Mouse (Mus musculus) ovary, adult 18-20 months (tissue): Measurements from ENCODE around the gene Paqr9.

Experiments used
- DNase-seq: peaks from one replicate; pipeline ENCODE4 v3.0.0; 2022; ENCODE audit warnings: low spot score, mixed read lengths

Gene Paqr9

DNA sequence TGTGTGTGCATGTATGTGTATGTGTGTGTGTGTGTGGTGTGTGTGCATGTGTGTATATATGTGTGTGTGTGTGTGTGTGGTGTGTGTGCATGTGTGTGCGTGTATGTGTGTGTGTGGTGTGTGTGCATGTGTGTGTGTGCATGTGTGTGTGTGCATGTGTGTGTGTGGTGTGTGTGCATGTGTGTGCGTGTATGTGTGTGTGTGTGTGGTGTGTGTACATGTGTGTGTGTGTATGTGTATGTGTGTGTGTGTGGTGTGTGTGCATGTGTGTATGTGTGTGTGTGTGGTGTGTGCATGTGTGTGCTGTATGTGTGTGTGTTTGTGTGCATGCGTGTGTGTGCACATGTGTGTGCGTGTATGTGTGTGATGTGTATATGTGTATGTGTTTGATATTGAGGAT, 14.9 kb upstream of the Paqr9 start:
- DNase-seq: no peak

DNA sequence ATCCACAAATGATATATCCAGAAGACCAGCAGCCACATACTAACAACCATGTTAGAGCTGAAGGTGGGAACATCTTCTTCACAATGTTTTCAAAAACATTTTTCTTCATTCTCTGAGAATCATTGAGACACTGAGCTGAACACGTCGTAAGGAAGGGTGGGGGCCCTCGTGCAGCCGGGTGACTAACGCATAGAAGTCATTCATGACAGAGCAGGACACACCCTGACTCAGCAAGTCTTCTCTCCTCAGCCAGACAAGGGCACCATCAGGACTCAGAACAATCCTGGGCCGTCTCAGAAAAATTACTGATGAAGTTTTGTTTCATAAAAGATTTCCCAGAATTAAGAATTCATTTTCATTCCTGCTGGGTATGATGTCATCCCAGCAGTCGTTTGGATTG, 12.8 kb upstream of the Paqr9 start:
- no peak for DNase-seq

- DNase-seq: no peak
Observed at GRCm38 (mm10) chr9:95549626-95550411, 9.6 kb upstream of the Paqr9 start.

GRCm38 (mm10) chr9:95550856-95551774, 8.3 kb upstream of the Paqr9 start:
- peak; percentile 84 for DNase-seq

- DNase-seq: no peak
Observed at GRCm38 (mm10) chr9:95552175-95552705, 7.2 kb upstream of the Paqr9 start.

- no peak for DNase-seq
Observed at GRCm38 (mm10) chr9:95554231-95555221, 4.9 kb upstream of the Paqr9 start.

DNA sequence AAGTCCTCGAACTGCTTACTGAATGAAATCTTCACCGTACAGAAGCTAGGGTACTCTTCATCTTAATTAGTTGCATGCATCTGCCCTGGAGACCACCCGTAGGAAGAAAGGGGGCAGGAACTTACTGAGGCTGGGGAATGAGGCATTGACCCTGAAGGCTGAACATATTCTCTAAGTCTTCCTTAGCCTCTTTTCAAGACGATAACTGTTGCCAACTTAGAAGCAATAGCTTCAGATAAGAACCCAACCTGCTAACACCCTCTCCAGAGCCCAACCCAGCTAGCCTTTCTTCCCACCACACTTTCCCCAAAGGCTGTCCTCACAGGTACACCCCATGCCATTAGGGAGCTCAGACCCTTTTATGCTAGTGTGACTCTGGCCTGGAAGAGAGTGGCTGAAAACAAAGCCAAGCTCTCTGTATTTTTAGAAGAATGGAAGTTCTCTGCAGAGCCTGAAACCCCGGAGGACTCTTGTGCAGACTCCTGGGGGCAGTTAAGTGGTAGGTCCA, 4.2 kb upstream of the Paqr9 start:
- DNase-seq: no peak

- no peak for DNase-seq
Observed at GRCm38 (mm10) chr9:95556067-95556512, 3.4 kb upstream of the Paqr9 start.

- DNase-seq: no peak
Observed at GRCm38 (mm10) chr9:95557722-95558121, 1.7 kb upstream of the Paqr9 start.

- DNase-seq: no peak
Observed at GRCm38 (mm10) chr9:95558726-95559058, 765 bp upstream of the Paqr9 start.

GRCm38 (mm10) chr9:95559936-95560735, 679 bp downstream of the Paqr9 start:
- no peak for DNase-seq

DNA sequence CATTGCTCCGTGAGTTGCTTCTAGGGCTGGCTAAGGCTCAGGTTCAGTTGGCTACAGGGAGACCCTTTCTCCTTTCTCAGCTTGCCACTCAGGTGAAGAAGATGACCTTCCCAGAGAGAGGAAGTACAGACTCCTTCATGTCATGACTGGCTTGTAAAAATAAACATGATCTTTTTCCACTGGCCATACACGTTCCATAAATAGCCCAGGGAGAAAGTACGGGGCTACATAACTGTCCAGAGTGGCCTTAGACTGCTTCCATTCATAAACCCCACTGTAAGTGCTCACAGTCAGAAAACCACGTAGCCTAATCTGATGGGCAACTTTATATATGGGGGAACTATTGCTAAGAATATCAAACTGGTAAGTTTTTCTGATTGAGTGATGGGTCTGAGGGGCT, 4.6 kb downstream of the Paqr9 start:
- no peak for DNase-seq

DNA sequence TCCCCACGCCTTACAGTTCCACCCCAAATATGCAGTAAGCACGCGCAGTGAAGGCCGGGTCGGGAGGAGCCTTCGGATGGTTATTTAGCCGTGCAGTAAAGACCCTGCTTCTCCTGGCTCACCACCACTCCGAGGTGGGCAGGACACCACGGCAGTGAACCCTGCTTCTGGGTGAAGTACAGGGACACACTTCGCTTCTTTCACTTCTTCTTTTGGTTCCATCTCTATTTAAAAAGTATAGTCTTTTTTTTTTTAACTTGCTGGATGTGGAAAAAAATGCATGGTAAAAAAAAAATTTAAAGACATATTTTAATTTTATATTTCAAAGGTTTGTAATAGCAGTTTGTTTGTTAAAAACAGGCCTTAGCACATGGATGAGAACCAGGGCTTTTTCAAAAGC, 6.9 kb downstream of the Paqr9 start:
- DNase-seq: no peak

DNA sequence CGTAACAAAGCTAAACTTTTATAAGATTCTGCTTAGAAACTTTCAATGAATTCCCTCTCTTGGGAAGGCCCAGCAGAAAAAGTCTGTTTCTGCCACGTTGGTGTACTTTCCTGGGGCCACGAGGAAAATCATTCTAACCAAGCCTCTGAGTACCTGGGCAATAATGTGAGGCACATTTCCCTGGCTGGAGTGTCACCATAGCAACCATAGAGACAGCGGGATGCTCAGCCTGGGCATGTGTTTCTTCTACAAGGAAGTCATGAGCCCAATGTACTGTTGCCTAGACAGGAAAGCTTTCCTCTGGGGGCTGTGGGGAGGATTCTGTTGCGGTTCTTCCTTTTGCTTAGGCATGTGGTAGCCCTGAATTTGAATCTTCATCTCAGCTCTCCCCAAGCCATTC, 7.5 kb downstream of the Paqr9 start:
- DNase-seq: no peak

GRCm38 (mm10) chr9:95569249-95569648, 9.8 kb downstream of the Paqr9 start:
- DNase-seq: no peak

- DNase-seq: no peak
Observed at GRCm38 (mm10) chr9:95569966-95570365, 10.5 kb downstream of the Paqr9 start.

GRCm38 (mm10) chr9:95570604-95571003, 11.1 kb downstream of the Paqr9 start:
- no peak for DNase-seq

DNA sequence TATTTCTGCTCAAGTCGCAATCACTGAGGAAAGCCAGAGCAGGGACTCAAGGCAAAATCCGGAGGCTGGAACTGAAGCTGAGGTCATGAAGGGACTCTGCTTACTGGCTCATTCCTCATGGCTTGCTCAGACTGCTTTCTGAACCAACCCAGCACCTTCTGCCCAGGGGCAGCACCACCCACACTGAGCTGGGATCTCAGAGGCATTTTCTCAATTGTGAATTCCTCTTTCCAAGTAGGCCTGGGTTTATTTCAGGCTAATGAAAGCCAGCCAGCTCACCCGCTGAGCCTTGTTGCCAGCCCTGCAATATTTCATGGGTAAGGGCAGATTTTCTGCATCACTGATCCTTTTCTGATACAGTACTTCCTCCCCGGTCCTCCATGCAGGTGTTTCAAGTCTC, 12.0 kb downstream of the Paqr9 start:
- no peak for DNase-seq

DNA sequence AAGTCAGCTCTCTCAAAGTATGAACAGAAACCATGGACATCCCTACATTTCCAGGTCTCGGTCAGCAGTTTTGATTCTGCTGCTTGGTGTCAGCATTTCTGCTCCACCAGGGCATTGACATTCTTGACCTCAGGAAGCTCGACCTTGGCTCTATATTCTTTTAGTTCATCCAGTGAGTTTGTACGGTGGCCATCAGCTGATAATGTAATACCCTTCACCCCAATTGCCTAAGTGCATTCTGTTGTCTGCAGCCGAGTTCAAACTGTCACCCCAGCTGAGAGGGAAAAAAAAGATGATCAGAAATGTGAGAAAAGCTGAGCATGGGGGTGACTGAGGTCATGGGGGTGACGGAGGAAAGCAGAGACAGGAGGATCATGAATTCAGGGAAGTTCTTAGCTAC, 13.1 kb downstream of the Paqr9 start:
- DNase-seq: no peak

DNA sequence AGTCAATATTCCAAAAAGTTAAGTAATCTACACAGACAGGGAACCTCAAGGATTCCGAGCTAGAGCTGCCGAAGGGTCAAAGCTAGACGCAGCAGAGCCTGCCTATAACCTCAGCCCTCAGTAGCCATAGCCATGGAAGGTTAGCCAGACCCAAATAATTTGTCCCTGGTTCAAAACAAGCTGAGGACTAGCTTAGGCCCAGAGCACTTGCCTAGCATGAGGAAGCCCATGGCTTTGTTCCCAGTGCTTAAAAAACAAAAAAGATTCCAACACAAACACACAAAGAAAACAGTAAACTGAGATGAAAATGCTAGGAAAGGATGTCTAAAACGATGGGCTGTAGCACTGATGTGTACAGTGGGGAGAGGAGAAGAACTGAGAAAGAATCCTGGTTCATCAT, 14.7 kb downstream of the Paqr9 start:
- no peak for DNase-seq

DNA sequence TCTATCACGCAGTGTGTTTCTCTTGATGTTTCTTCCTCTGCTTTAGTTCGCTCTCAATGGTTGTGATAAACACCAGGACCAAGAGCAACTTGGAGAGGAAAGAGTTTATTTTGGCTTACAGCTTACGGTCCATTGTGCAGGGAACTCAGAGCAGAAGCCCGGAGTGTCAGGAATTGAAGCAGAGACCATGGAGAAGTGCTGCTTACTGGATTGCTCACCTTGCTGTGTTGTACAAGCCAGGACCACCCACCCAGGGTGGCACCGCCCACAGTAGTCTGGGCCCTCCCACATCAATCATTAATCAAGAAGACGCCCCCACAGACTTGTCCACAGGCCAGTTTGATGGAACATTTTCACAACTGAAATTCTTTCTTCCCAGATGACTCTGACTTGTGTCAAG, 18.0 kb downstream of the Paqr9 start:
- no peak for DNase-seq
